ENCODE assay signal across 16 mouse cellular contexts in genomic region chr8:11225577-11226434, GRCm38 (mm10).
"Had no signal": no experiment of that assay in that cellular context is flagged by ENCODE, and none has a peak within 500 bp of the region (broad histone marks: within the 10 kb centered on the region; RNA-seq: fewer than 3 reads in every experiment).

No protein-coding gene starts in this region.

- ATAC-seq: intestine, embryonic 16.5 days; midbrain, embryonic 16.5 days had no signal

- H3K27me3 ChIP-seq: kidney, embryonic 15.5 days; limb, embryonic 15.5 days; liver, embryonic 13.5 days; midbrain, embryonic 12.5 days; neural tube, embryonic 15.5 days had no signal

- H3K36me3 ChIP-seq: midbrain, embryonic 12.5 days; neural tube, embryonic 15.5 days had no signal

- DNase-seq: kidney, adult 2 months; kidney, postnatal 14 days; layer of hippocampus, postnatal 36 days; liver, embryonic 13.5 days; lung, embryonic 14.5 days; right cerebral cortex, adult 18-20 months; right cerebral cortex, postnatal 25 days; thymus, adult 18-20 months; thymus, postnatal 14 days had no signal

- H3K4me2 ChIP-seq: kidney, embryonic 15.5 days; limb, embryonic 15.5 days; liver, embryonic 13.5 days; lung, embryonic 14.5 days; midbrain, embryonic 12.5 days; neural tube, embryonic 15.5 days had no signal

- H3K9ac ChIP-seq: kidney, embryonic 15.5 days; limb, embryonic 15.5 days; liver, embryonic 13.5 days; lung, embryonic 14.5 days; midbrain, embryonic 12.5 days; neural tube, embryonic 15.5 days had no signal

- H3K27ac ChIP-seq: kidney, embryonic 15.5 days; limb, embryonic 15.5 days; liver, embryonic 13.5 days; midbrain, embryonic 12.5 days; neural tube, embryonic 15.5 days had no signal

- H3K9me3 ChIP-seq: kidney, embryonic 15.5 days; limb, embryonic 15.5 days; liver, embryonic 13.5 days; megakaryocyte, embryonic 14.5 days; midbrain, embryonic 12.5 days; neural tube, embryonic 15.5 days had no signal

- H3K4me3 ChIP-seq: kidney, embryonic 15.5 days; limb, embryonic 15.5 days; liver, embryonic 13.5 days; megakaryocyte, embryonic 14.5 days; midbrain, embryonic 12.5 days; neural tube, embryonic 15.5 days had no signal

- H3K4me1 ChIP-seq: kidney, embryonic 15.5 days; liver, embryonic 13.5 days had no signal
